In genomic region chr7:144469181-144469641, GRCm38 (mm10) we compare ENCODE assay signal across 8 mouse cellular contexts. TPM values are rescaled to one million over a fixed set of nuclear protein-coding genes. Genes with fewer than 3 reads are reported as not detected.
DNase-seq lines count a peak whose midpoint lies in the region; ATAC-seq and TF ChIP-seq lines count a peak whose summit lies in the region.

No protein-coding gene starts in this region.

- H3K27ac ChIP-seq in left cerebral cortex, adult 2 months = no peak overlapping the region; the same call in 1 of the 2 replicates
- peak overlapping the region; percentile 39; the same call in 1 of the 2 replicates for H3K27ac ChIP-seq in embryonic facial prominence, embryonic 13.5 days
- H3K27ac ChIP-seq in hindbrain, embryonic 14.5 days = no peak overlapping the region
- H3K27ac ChIP-seq in liver, embryonic 12.5 days = peak overlapping the region; percentile 83
- H3K27ac ChIP-seq in neural tube, embryonic 15.5 days (replicated peaks) = peak overlapping the region; percentile 33; the same call in 1 of the 2 replicates

- 23% methylated on average over 4 of the region's 4 CpGs for WGBS in embryonic facial prominence, embryonic 13.5 days
- WGBS in hindbrain, embryonic 14.5 days = 20% methylated on average over 4 of the region's 4 CpGs
- 34% methylated on average over 4 of the region's 4 CpGs for WGBS in liver, embryonic 12.5 days (ENCODE audit: insufficient replicate concordance)
- 24% methylated on average over 4 of the region's 4 CpGs for WGBS in neural tube, embryonic 15.5 days

- H3K27me3 ChIP-seq in embryonic facial prominence, embryonic 13.5 days = no peaks in the 10 kb centered on the region
- H3K27me3 ChIP-seq in hindbrain, embryonic 14.5 days (ENCODE audit: control insufficient read depth, insufficient read depth, low read length) = no peaks in the 10 kb centered on the region
- H3K27me3 ChIP-seq in liver, embryonic 12.5 days (replicated peaks) = no peaks in the 10 kb centered on the region
- no peaks in the 10 kb centered on the region for H3K27me3 ChIP-seq in neural tube, embryonic 15.5 days (replicated peaks)

- peaks cover 28% of the 10 kb centered on the region for H3K36me3 ChIP-seq in embryonic facial prominence, embryonic 13.5 days
- H3K36me3 ChIP-seq in hindbrain, embryonic 14.5 days (replicated peaks; ENCODE audit: control insufficient read depth, insufficient read depth) = peaks cover 19% of the 10 kb centered on the region
- peaks cover 24% of the 10 kb centered on the region for H3K36me3 ChIP-seq in liver, embryonic 12.5 days
- peaks cover 19% of the 10 kb centered on the region for H3K36me3 ChIP-seq in neural tube, embryonic 15.5 days

- peak overlapping the region; percentile 98 for H3K9ac ChIP-seq in embryonic facial prominence, embryonic 13.5 days
- peak overlapping the region; percentile 95 for H3K9ac ChIP-seq in hindbrain, embryonic 14.5 days
- peak overlapping the region; percentile 94 for H3K9ac ChIP-seq in liver, embryonic 12.5 days
- peak overlapping the region; percentile 98 for H3K9ac ChIP-seq in neural tube, embryonic 15.5 days (replicated peaks)

- H3K4me2 ChIP-seq in embryonic facial prominence, embryonic 13.5 days = peak overlapping the region; percentile 83
- H3K4me2 ChIP-seq in hindbrain, embryonic 14.5 days (replicated peaks) = peak overlapping the region; percentile 77
- peak overlapping the region; percentile 96 for H3K4me2 ChIP-seq in liver, embryonic 12.5 days
- H3K4me2 ChIP-seq in neural tube, embryonic 15.5 days = peak overlapping the region; percentile 86

- no peak for ATAC-seq in embryonic facial prominence, embryonic 13.5 days (ENCODE audit: insufficient number of reproducible peaks, insufficient read depth, low FRiP score, low TSS enrichment, low read depth)
- no peak for ATAC-seq in hindbrain, embryonic 14.5 days (ENCODE audit: low FRiP score)
- ATAC-seq in liver, embryonic 12.5 days = no peak
- ATAC-seq in neural tube, embryonic 15.5 days (ENCODE audit: low FRiP score) = no peak

- intact Hi-C loops in left cerebral cortex, adult 2 months (cut with DNase I) = no loop called here
- intact Hi-C loops in left cerebral cortex, postnatal 14 days (cut with DNase I) = no loop called here

- H3K4me3 ChIP-seq in left cerebral cortex, adult 2 months = peak overlapping the region; percentile 88
- peak overlapping the region; percentile 97 for H3K4me3 ChIP-seq in embryonic facial prominence, embryonic 13.5 days
- peak overlapping the region; percentile 87 for H3K4me3 ChIP-seq in hindbrain, embryonic 14.5 days (replicated peaks; ENCODE audit: low read length)
- peak overlapping the region; percentile 90 for H3K4me3 ChIP-seq in liver, embryonic 12.5 days
- peak overlapping the region; percentile 95 for H3K4me3 ChIP-seq in neural tube, embryonic 15.5 days (replicated peaks)

- no peak for DNase-seq in left cerebral cortex, adult 2 months (ENCODE audit: extremely low spot score in 1 of 2, low spot score in 2 of 2)
- no peak for DNase-seq in left cerebral cortex, adult 8-10 months (ENCODE audit: low spot score in 2 of 2)
- no peak for DNase-seq in hindbrain, embryonic 14.5 days (ENCODE audit: low spot score)
- DNase-seq in left cerebral cortex, postnatal 14 days (ENCODE audit: low spot score in 2 of 2) = no peak
- DNase-seq in natural killer cell, adult 2 months (ENCODE audit: low spot score in 2 of 2) = no peak

- peaks cover 19% of the 10 kb centered on the region for H3K4me1 ChIP-seq in embryonic facial prominence, embryonic 13.5 days
- H3K4me1 ChIP-seq in hindbrain, embryonic 14.5 days (replicated peaks; ENCODE audit: control insufficient read depth, insufficient read depth, low read length) = peaks cover 18% of the 10 kb centered on the region
- H3K4me1 ChIP-seq in liver, embryonic 12.5 days = peaks cover 32% of the 10 kb centered on the region
- H3K4me1 ChIP-seq in neural tube, embryonic 15.5 days = peaks cover 25% of the 10 kb centered on the region

- H3K9me3 ChIP-seq in embryonic facial prominence, embryonic 13.5 days = no peaks in the 10 kb centered on the region
- H3K9me3 ChIP-seq in hindbrain, embryonic 14.5 days (ENCODE audit: control insufficient read depth, low read length) = no peaks in the 10 kb centered on the region
- no peaks in the 10 kb centered on the region for H3K9me3 ChIP-seq in liver, embryonic 12.5 days (replicated peaks)
- no peaks in the 10 kb centered on the region for H3K9me3 ChIP-seq in neural tube, embryonic 15.5 days (replicated peaks)

- TF ChIP-seq CTCF in left cerebral cortex, adult 2 months (IDR thresholded peaks at IDR 0.05) = no peak; the same call in 1 of the 2 replicates

RNA-seq across cellular contexts. Expression of gene Cttn, which starts 1.6 kb away (rescaled TPM):
- 100 to 1,000 TPM; 103 to 107 TPM for total RNA-seq in left cerebral cortex, adult 2 months (2021)
- total RNA-seq in left cerebral cortex, adult 8-10 months (2022) = 10 to 100 TPM; 90.4 to 99.4 (median 94.2) TPM
- 166 and 183 TPM in 2 replicates for polyA plus RNA-seq in embryonic facial prominence, embryonic 13.5 days (2015; fragmentation: Nextera tagmentation; extraction: Ambion mirVana)
- polyA plus RNA-seq in hindbrain, embryonic 14.5 days (2014; fragmentation: Nextera tagmentation; extraction: Ambion mirVana) = 165 and 174 TPM in 2 replicates
- polyA plus RNA-seq in liver, embryonic 12.5 days (2016; fragmentation: Nextera tagmentation; extraction: Ambion mirVana) = 61.7 and 65.3 TPM in 2 replicates
- polyA plus RNA-seq in neural tube, embryonic 15.5 days (2015; fragmentation: Nextera tagmentation; extraction: Ambion mirVana) = 144 and 151 TPM in 2 replicates
- total RNA-seq in left cerebral cortex, postnatal 14 days (2021) = 100 to 1,000 TPM; 123 to 129 TPM

Comparison
In these comparisons a context has a peak if more than half of its experiments do, and no peak if none do; other contexts are left out.
1. H3K27ac ChIP-seq: peak in embryonic facial prominence, embryonic 13.5 days (single experiment), liver, embryonic 12.5 days (single experiment) and neural tube, embryonic 15.5 days (single experiment); none in left cerebral cortex, adult 2 months (single experiment) and hindbrain, embryonic 14.5 days (single experiment).
2. Peak in every context shown above with its lines, with median percentiles within 50 percentile points of each other: H3K4me3 ChIP-seq, H3K4me2 ChIP-seq and H3K9ac ChIP-seq.